Mouse (Mus musculus) C2C12 (cell line): ENCODE measurements at regions not wholly inside any gene's neighbourhood (a gene's known extent, or its start where the extent isn't known, plus 50 kb on each side); places are given as distances from the start of the nearest gene placed in this dataset.

Experiments used
- H3K27me3 ChIP-seq: one replicate; pipeline ENCODE4 v1.6.1; 2011; ENCODE audit not compliant: control insufficient read depth, insufficient read depth, insufficient read length
- H3K36me3 ChIP-seq: one replicate; pipeline ENCODE4 v1.6.1; 2011; ENCODE audit not compliant: control insufficient read depth, insufficient read depth
- H3K4me3 ChIP-seq: one replicate; pipeline ENCODE4 v1.5.1; 2011; ENCODE audit warnings: mild to moderate bottlenecking, control low read depth; ENCODE audit not compliant: poor library complexity, insufficient read depth, severe bottlenecking
- H3K79me2 ChIP-seq: one replicate; pipeline ENCODE4 v1.6.1; 2011; ENCODE audit not compliant: control insufficient read depth, insufficient read depth
- H3K79me3 ChIP-seq: one replicate; pipeline ENCODE4 v1.6.1; 2011; ENCODE audit warnings: low read depth, control low read depth
- H3ac ChIP-seq: one replicate; pipeline ENCODE3; 2011; ENCODE audit warnings: low read depth; ENCODE audit not compliant: control insufficient read depth, insufficient read length
- CEBPB ChIP-seq: IDR thresholded peaks from one replicate; pipeline ENCODE4 v1.6.1; 2011; ENCODE audit warnings: low read depth, mild to moderate bottlenecking, control low read depth, moderate library complexity
- CTCF ChIP-seq: IDR thresholded peaks from one replicate; pipeline ENCODE4 v1.5.1; 2011; ENCODE audit not compliant: control insufficient read depth, insufficient read depth, insufficient read length
- FOSL1 ChIP-seq: IDR thresholded peaks from one replicate; pipeline ENCODE4 v1.8.0; 2011; ENCODE audit warnings: mild to moderate bottlenecking, low read length; ENCODE audit not compliant: poor library complexity, insufficient read depth, severe bottlenecking
- MAX ChIP-seq: IDR thresholded peaks from one replicate; pipeline ENCODE4 v1.6.1; 2011; ENCODE audit warnings: mild to moderate bottlenecking, control low read depth
- MYOD1 ChIP-seq: IDR thresholded peaks from one replicate; pipeline ENCODE4 v1.6.1; 2011; ENCODE audit warnings: low read depth; ENCODE audit not compliant: control insufficient read depth, insufficient read length
- MYOG ChIP-seq: IDR thresholded peaks from one replicate; pipeline ENCODE4 v1.6.1; 2011; ENCODE audit not compliant: control insufficient read depth, insufficient read length; ENCODE audit errors: extremely low read depth
- USF1 ChIP-seq: IDR thresholded peaks from one replicate; pipeline ENCODE4 v1.6.1; 2011; ENCODE audit warnings: low read depth, mild to moderate bottlenecking, control low read depth, moderate library complexity

DNA sequence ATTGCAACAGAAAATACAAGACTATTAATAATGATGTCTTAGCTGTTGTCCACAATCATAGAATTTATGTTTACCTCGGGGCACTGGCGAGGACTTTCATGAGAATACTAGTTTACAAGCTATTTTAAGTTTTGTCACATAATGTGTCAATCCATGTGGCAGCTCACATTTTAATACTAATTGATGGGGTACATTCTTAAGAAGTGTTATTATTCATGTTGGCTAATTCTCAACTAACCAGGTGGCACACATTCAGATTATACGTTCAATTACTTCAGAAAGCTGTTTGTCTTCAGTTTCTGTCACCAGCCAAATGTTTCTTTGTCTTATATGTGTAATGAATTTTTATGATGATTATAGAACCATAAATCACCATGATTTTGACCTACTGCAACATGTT, 870.2 kb upstream of the Celf2 start:
- Histone ChIP-seq H3K4me3 (no peak overlapping the region), H3K27me3 (no peaks in the 10 kb centered on the region), H3K79me3 (no peaks in the 10 kb centered on the region), H3K36me3 (no peaks in the 10 kb centered on the region), H3K79me2 (no peaks in the 10 kb centered on the region), H3ac (no peak overlapping the region)
- TF ChIP-seq MAX, result no peak
- no peak for TF ChIP-seq USF1
- no peak for TF ChIP-seq CEBPB
- no peak for TF ChIP-seq CTCF
- TF ChIP-seq MYOD1, result no peak
- no peak for TF ChIP-seq FOSL1
- TF ChIP-seq MYOG, result no peak

DNA sequence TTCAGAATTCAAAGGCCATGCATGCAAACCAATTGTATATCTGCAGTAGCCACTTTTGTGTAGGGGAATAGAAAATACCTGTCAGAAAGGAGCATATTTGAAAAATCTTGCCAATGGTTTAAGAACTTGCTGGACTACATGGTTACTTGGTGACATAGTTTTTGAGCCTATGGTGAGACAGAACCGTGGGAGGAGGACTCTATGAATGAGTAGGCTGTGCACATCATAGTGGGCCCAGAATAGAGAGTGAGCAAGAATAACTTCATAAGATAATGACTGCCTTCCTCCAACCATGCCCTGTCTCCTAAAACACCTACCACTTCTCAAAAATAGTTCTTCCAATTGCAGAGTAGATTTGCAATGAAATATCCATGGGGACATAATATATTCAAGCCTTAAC, 838.5 kb upstream of the Celf2 start:
- no peaks in the 10 kb centered on the region for H3K79me2 ChIP-seq

DNA sequence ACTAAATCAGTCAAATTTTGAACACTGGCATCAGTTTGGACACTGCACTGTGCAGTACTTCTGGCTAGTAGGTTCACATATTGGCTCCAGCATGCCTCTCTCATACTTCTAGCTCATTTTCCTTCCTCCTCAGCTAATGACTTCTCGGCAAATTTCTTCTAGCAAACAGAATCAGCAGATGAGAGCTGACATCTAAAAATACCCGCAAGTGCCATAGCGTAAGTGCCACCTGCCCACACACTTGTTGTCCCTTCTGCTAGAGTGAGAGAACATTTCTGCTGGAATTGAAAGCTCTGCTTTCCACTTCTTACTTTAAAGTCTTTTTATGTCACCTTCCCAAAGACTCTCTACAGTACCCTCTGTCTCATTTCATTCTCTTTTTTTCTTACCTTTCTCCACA, 835.4 kb upstream of the Celf2 start:
- Histone ChIP-seq H3K79me2 (no peaks in the 10 kb centered on the region), H3K4me3 (no peak overlapping the region), H3ac (no peak overlapping the region), H3K36me3 (no peaks in the 10 kb centered on the region), H3K27me3 (no peaks in the 10 kb centered on the region), H3K79me3 (no peaks in the 10 kb centered on the region)
- no peak for TF ChIP-seq MAX
- TF ChIP-seq MYOD1, result no peak
- TF ChIP-seq CTCF, result no peak
- TF ChIP-seq USF1, result no peak
- TF ChIP-seq CEBPB, result no peak
- TF ChIP-seq MYOG, result no peak
- no peak for TF ChIP-seq FOSL1

More for the DNA sequence above, 838.5 kb upstream of the Celf2 start:
- TF ChIP-seq MYOG (no peak), USF1 (no peak), FOSL1 (no peak), MAX (no peak), MYOD1 (no peak)
- Histone ChIP-seq H3K4me3 (no peak overlapping the region), H3K27me3 (no peaks in the 10 kb centered on the region), H3K79me3 (no peaks in the 10 kb centered on the region), H3K36me3 (no peaks in the 10 kb centered on the region), H3ac (no peak overlapping the region)

DNA sequence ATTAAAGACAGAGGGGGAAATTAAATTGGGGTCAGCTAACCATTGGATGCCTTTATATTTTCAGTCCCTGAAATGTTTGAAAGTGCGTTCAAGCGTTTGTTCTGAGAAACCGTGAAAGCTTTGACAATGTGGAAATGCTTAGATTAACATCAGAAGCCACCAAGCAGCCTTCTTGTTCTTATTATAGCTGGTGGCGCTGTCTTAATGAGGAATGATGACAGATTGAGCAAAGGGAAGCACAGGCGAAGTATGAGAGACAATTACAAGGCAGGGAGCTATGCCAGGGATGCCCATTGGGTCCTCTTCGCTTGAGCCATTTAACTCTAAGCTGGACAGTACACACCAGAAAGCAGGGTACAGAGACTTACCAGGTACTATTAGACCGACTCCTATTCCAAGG, 828.9 kb upstream of the Celf2 start:
- Histone ChIP-seq H3K79me2 (no peaks in the 10 kb centered on the region), H3K36me3 (no peaks in the 10 kb centered on the region), H3ac (no peak overlapping the region), H3K27me3 (no peaks in the 10 kb centered on the region), H3K4me3 (no peak overlapping the region), H3K79me3 (no peaks in the 10 kb centered on the region)
- TF ChIP-seq CTCF (no peak), MYOD1 (no peak), MAX (no peak), MYOG (no peak), USF1 (no peak), FOSL1 (no peak), CEBPB (no peak)

DNA sequence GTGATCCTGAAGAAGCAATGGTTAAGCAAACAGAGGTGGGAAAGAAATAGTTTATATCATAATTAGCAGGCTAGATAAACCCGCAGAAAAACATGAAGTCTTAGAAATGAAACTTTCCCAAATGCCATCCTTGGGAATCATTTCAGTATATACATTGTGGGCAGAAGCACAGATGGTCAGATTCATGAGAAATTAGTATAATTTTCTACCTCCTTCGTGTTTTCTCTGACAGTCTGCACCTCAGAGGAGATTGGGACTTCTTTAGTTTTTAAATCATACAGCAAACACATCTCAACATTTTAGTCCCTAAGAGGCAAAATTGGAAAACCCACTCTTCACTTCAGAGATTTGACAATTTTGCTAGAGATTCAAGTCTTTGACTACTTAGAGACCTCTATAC, 786.6 kb upstream of the Celf2 start:
- H3K27me3 ChIP-seq, result no peaks in the 10 kb centered on the region
- no peaks in the 10 kb centered on the region for H3K79me3 ChIP-seq
- no peak overlapping the region for H3K4me3 ChIP-seq
- no peak overlapping the region for H3ac ChIP-seq
- no peaks in the 10 kb centered on the region for H3K36me3 ChIP-seq
- H3K79me2 ChIP-seq, result no peaks in the 10 kb centered on the region
- TF ChIP-seq CEBPB (no peak), FOSL1 (no peak), USF1 (no peak), MAX (no peak), MYOD1 (no peak)

DNA sequence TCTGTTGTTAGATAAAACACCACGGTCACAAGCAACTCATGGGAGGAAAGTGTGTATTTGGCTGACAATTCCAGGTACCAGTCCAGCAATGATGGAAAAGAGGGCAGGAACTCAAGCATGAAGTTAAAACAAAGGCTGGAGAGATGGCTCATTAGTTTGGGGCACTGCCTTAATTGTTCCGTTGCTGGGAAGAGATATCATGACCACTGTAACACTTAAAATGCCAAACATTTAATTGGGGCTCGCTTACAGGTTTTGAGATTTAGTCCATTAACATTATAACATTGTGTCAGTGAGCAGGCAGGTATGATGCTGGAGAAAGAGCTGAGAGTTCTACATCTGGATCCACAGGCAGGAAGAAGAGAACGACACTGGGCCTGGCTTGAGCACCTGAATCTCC, 782.0 kb upstream of the Celf2 start:
- Histone ChIP-seq H3K79me3 (no peaks in the 10 kb centered on the region), H3K27me3 (no peaks in the 10 kb centered on the region), H3K79me2 (no peaks in the 10 kb centered on the region), H3K36me3 (no peaks in the 10 kb centered on the region), H3K4me3 (no peak overlapping the region), H3ac (no peak overlapping the region)
- TF ChIP-seq CEBPB (no peak), CTCF (no peak), MYOD1 (no peak), FOSL1 (no peak), USF1 (no peak), MAX (no peak), MYOG (no peak)

DNA sequence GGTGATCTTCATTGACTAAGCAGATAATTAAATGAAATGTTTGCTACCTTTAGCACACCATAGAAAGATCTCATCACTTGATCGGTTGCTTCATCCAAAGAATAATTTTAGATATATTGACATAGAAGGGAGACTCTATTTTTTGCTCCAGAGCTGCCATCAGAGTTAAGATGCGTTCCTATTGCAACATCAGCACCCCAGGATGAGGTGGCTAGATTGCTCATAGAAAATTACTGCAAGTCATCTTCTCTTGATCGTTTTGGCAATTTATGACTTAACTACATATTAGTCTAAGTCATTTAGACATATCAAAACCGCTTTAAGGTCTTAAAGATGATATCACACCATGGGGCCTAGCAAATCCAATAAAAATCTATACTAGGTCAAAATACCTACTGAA, 778.0 kb upstream of the Celf2 start:
- no peaks in the 10 kb centered on the region for H3K36me3 ChIP-seq
- TF ChIP-seq CEBPB, result peak; percentile 89
- TF ChIP-seq MAX, result no peak
- H3K79me2 ChIP-seq, result no peaks in the 10 kb centered on the region
- H3K4me3 ChIP-seq, result no peak overlapping the region
- no peaks in the 10 kb centered on the region for H3K27me3 ChIP-seq
- no peak overlapping the region for H3ac ChIP-seq
- H3K79me3 ChIP-seq, result no peaks in the 10 kb centered on the region
